Mouse (Mus musculus) heart, embryonic 11.5 days (tissue): Measurements from ENCODE around the gene Ccdc172. TPM values are rescaled to one million over a fixed set of nuclear protein-coding genes. Genes with fewer than 3 reads are reported as not detected.

Experiments used
- ATAC-seq: fragments of 200-750 bp; cut with Nextera tagmentation; replicated peaks from 2 replicates; pipeline ENCODE4 v1.8.0; 2017; ENCODE audit warnings: moderate library complexity; ENCODE audit not compliant: insufficient number of reproducible peaks, low FRiP score, low TSS enrichment
- H3K27ac ChIP-seq: fragments of 300-500 bp; sonication (generic); 2 replicates; pipeline ENCODE4 v1.5.1; 2014; ENCODE audit warnings: mild to moderate bottlenecking, low read depth, low read length
- H3K27me3 ChIP-seq: fragments of 300-500 bp; sonication (generic); 2 replicates; pipeline ENCODE4 v1.6.1; 2014; ENCODE audit warnings: mild to moderate bottlenecking, low read length, mixed read lengths; ENCODE audit not compliant: control insufficient read depth, insufficient read depth
- H3K36me3 ChIP-seq: fragments of 300-500 bp; sonication (generic); 2 replicates; pipeline ENCODE4 v1.6.1; 2014; ENCODE audit warnings: mild to moderate bottlenecking, low read length, moderate library complexity, mixed read lengths; ENCODE audit not compliant: control insufficient read depth, insufficient read depth
- H3K4me1 ChIP-seq: fragments of 300-500 bp; sonication (generic); 2 replicates; pipeline ENCODE4 v1.6.1; 2014; ENCODE audit warnings: low read length; ENCODE audit not compliant: control insufficient read depth, insufficient read depth
- H3K4me2 ChIP-seq: fragments of 300-500 bp; sonication (generic); 2 replicates; pipeline ENCODE4 v1.6.1; 2014; ENCODE audit warnings: mild to moderate bottlenecking, moderate library complexity
- H3K4me3 ChIP-seq: fragments of 300-500 bp; sonication (generic); 2 replicates; pipeline ENCODE4 v1.5.1; 2014; ENCODE audit warnings: low read depth, low read length
- H3K9ac ChIP-seq: fragments of 300-500 bp; sonication (generic); 2 replicates; pipeline ENCODE4 v1.6.1; 2014; ENCODE audit warnings: mild to moderate bottlenecking, low read depth, low read length, moderate library complexity
- H3K9me3 ChIP-seq: fragments of 300-500 bp; sonication (generic); replicated peaks from 2 replicates; pipeline ENCODE4 v1.6.1; 2016; ENCODE audit warnings: low read length; ENCODE audit not compliant: control insufficient read depth
- WGBS: fragments of 180-500 bp; shearing (Covaris S2); extraction: QIAGEN DNeasy Blood & Tissue Kit; methylation state at CpG from one replicate; pipeline ENCODE4 v1.1.7; 2014; ENCODE audit not compliant: insufficient replicate concordance; 5-methylcytosine and 5-hydroxymethylcytosine counted together
- polyA plus RNA-seq: library from polyadenylated mRNA; unstranded; fragments of >200 nt; fragmentation: Nextera tagmentation; extraction: Ambion mirVana; gene quantifications from 2 replicates; pipeline ENCODE4 v1.2.1, GENCODE M21; 2014

Ccdc172 gene
- polyA plus RNA-seq = not detected in 2 replicates

DNA sequence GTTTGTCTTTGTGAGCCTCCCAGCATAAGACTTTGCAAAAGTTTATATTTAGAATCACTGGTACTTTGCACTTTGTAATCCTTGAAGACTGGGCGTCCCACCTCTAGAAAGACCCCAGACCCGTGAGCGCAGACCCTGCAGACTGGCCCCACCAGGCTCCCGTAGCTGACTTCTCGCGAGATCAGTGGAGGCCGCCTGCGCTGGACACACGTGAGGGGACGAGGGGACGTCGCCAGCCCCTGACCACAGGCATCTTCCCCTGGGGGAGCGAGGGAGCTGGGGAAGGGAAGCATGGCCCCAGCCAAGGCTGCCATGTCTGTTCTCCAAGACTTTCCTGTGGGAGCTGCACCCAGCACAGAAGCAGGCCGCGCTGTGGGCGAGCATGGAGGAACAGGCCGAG lies at the start of gene Ccdc172:
Gene Ccdc172, plus strand, starts transcription at position 176 of the 400 bp plus-strand sequence.
- 87% methylated on average over 17 of the region's 17 CpGs for WGBS
- ATAC-seq = no peak
- Histone ChIP-seq H3K9me3 (no peaks in the 10 kb centered on the region), H3K4me1 (no peaks in the 10 kb centered on the region), H3K36me3 (no peaks in the 10 kb centered on the region), H3K27ac (no peak within 1 kb of the TSS), H3K9ac (no peak within 1 kb of the TSS), H3K4me2 (no peak within 1 kb of the TSS), H3K27me3 (0 out of 2 replicates have a peak, but pooled peaks cover 2% of the 10 kb centered on the region), H3K4me3 (no peak within 1 kb of the TSS)

DNA sequence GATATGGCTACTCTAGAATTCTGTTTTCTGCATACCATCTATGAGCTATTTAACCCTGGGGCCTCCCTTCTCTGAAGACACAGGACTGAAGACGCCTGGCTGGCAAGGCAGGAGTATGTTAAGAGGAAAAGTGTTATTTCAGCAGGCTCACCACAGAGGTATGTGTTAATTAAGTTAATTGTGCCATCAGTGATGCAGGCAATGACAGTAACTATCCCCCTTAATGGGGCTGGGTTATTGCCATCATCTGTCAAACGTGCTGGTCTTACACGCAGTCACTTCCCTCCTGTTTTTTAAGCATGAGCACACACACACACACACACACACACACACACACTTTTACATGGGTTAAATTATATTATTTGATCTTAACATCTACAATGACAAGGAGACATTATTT lies 48.0 kb upstream of the Ccdc172 start:
- Histone ChIP-seq H3K4me2 (no peak overlapping the region), H3K36me3 (no peaks in the 10 kb centered on the region), H3K9ac (no peak overlapping the region), H3K4me1 (no peaks in the 10 kb centered on the region), H3K27ac (no peak overlapping the region), H3K27me3 (no peaks in the 10 kb centered on the region; the same call in 1 of the 2 replicates), H3K9me3 (0 out of 2 replicates have a peak, but pooled peaks cover 3% of the 10 kb centered on the region), H3K4me3 (no peak overlapping the region)
- ATAC-seq = no peak
- WGBS = 64% methylated on average over 3 of the region's 3 CpGs

GRCm38 (mm10) chr19:58468331-58468730 lies 43.5 kb upstream of the Ccdc172 start:
- no peaks in the 10 kb centered on the region for H3K4me1 ChIP-seq
- ATAC-seq = no peak
- H3K4me3 ChIP-seq = no peak overlapping the region
- no peak overlapping the region for H3K4me2 ChIP-seq
- no peaks in the 10 kb centered on the region for H3K36me3 ChIP-seq
- WGBS = 44% methylated on average over 2 of the region's 2 CpGs
- no peak overlapping the region for H3K9ac ChIP-seq
- H3K9me3 ChIP-seq = 0 out of 2 replicates have a peak, but pooled peaks cover 3% of the 10 kb centered on the region
- no peaks in the 10 kb centered on the region for H3K27me3 ChIP-seq
- H3K27ac ChIP-seq = no peak overlapping the region

DNA sequence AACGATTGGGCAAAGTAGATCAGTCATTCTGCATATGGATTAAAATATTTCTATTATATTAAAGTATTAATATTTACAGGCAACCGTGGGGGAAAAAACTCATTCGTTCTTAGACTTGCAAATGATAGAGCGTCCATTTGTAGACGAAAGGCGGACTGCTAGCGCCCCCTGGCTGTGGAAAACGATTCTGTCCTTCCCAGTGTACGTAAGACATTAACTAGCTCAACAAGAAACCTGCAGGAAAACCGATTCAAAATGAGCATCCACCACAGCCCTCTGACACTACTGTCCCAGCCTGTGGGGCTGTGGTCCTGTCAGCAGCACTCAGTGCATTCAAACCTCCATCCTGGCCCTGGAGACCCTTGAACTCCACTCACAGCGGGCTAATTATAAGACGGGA lies 42.4 kb upstream of the Ccdc172 start:
- 0 out of 2 replicates have a peak, but pooled peaks cover 3% of the 10 kb centered on the region for H3K9me3 ChIP-seq
- H3K9ac ChIP-seq = no peak overlapping the region
- no peak overlapping the region for H3K4me2 ChIP-seq
- H3K4me1 ChIP-seq = no peaks in the 10 kb centered on the region
- no peak overlapping the region for H3K27ac ChIP-seq
- no peak for ATAC-seq
- no peak overlapping the region for H3K4me3 ChIP-seq
- H3K36me3 ChIP-seq = no peaks in the 10 kb centered on the region
- H3K27me3 ChIP-seq = no peaks in the 10 kb centered on the region
- 21% methylated on average over 12 of the region's 12 CpGs for WGBS

- Histone ChIP-seq H3K4me2 (no peak overlapping the region), H3K9ac (no peak overlapping the region), H3K27me3 (no peaks in the 10 kb centered on the region), H3K27ac (no peak overlapping the region), H3K9me3 (no peaks in the 10 kb centered on the region), H3K36me3 (no peaks in the 10 kb centered on the region), H3K4me1 (no peaks in the 10 kb centered on the region), H3K4me3 (no peak overlapping the region)
- no peak for ATAC-seq
- WGBS = 80% methylated on average over 3 of the region's 3 CpGs
Observed at GRCm38 (mm10) chr19:58474251-58474650, 37.5 kb upstream of the Ccdc172 start.

GRCm38 (mm10) chr19:58482373-58482977 lies 29.3 kb upstream of the Ccdc172 start:
- no peak overlapping the region for H3K27ac ChIP-seq
- no peaks in the 10 kb centered on the region for H3K4me1 ChIP-seq
- ATAC-seq = no peak
- H3K4me2 ChIP-seq = no peak overlapping the region
- H3K27me3 ChIP-seq = no peaks in the 10 kb centered on the region
- H3K4me3 ChIP-seq = no peak overlapping the region
- H3K36me3 ChIP-seq = no peaks in the 10 kb centered on the region
- no peaks in the 10 kb centered on the region; the same call in 1 of the 2 replicates for H3K9me3 ChIP-seq
- 64% methylated on average over 9 of the region's 9 CpGs for WGBS
- no peak overlapping the region for H3K9ac ChIP-seq

GRCm38 (mm10) chr19:58486686-58487085 lies 25.1 kb upstream of the Ccdc172 start:
- Histone ChIP-seq H3K9ac (no peak overlapping the region), H3K36me3 (no peaks in the 10 kb centered on the region), H3K4me3 (no peak overlapping the region), H3K4me1 (no peaks in the 10 kb centered on the region), H3K9me3 (no peaks in the 10 kb centered on the region), H3K27me3 (no peaks in the 10 kb centered on the region), H3K27ac (no peak overlapping the region), H3K4me2 (no peak overlapping the region)
- no peak for ATAC-seq
- WGBS = 55% methylated on average over 2 of the region's 2 CpGs

DNA sequence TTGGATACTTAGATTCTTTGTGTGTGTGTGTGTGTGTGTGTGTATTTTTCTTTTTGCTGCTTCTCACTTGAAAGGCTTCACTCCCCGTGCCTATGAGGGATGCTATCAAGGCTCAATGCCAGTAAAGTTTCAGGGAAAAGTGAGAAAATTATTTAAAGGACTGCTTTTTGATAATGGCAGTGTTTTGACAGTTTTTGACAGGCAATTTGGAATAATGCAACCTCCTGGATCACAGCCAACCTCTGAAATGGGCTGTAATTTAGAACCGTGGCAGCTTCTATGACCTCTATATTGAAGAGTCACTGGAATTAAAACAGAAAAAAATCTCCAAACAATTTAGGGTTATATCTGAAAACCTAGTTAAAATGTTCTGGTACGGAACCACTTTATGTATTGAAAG lies 14.7 kb upstream of the Ccdc172 start:
- no peaks in the 10 kb centered on the region for H3K36me3 ChIP-seq
- no peak overlapping the region for H3K27ac ChIP-seq
- 0 out of 2 replicates have a peak, but pooled peaks cover 3% of the 10 kb centered on the region for H3K4me1 ChIP-seq
- H3K4me3 ChIP-seq = no peak overlapping the region
- no peak for ATAC-seq
- H3K9me3 ChIP-seq = no peaks in the 10 kb centered on the region
- no peaks in the 10 kb centered on the region for H3K27me3 ChIP-seq
- 67% methylated on average over 3 of the region's 3 CpGs for WGBS
- no peak overlapping the region for H3K9ac ChIP-seq
- no peak overlapping the region for H3K4me2 ChIP-seq

DNA sequence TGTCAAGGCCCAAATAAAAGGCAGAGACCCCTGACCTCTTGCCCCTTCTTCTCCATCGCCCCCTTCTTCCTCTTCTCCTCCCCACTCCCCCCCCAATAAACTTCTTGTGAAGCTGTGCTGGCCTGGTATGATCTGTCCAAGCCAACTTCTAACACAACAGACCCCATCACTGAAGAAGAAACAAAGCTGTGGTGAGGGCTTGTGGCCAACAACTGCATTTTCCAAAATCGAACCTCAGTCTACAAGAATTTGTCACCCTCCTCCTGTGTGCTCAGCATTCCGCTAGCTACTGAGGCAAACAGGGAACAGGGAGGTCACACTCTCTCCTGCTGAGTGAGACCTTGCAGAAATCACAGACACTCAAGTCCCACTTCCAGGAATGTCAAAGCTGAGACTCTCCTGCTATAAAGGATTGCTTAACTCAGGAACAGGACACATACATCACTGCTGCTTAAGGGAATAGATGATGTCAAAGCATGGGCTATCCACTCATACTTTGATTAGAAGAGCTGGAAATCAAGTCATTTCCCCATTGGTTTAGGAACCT lies 12.3 kb upstream of the Ccdc172 start:
- 52% methylated on average over 3 of the region's 3 CpGs for WGBS
- Histone ChIP-seq H3K4me2 (no peak overlapping the region), H3K4me1 (0 out of 2 replicates have a peak, but pooled peaks cover 3% of the 10 kb centered on the region), H3K9me3 (no peaks in the 10 kb centered on the region), H3K27me3 (no peaks in the 10 kb centered on the region), H3K4me3 (no peak overlapping the region), H3K9ac (no peak overlapping the region), H3K27ac (no peak overlapping the region), H3K36me3 (no peaks in the 10 kb centered on the region)
- no peak for ATAC-seq
